Mouse (Mus musculus): ENCODE measurements around the gene Zfp618. TPM values are rescaled to one million over a fixed set of nuclear protein-coding genes. Genes with fewer than 3 reads are reported as not detected.
A peak's percentile ranks its signal among the peaks of the same experiment; 100 is the strongest.

The Zfp618 gene
- polyA plus RNA-seq, 1 experiment from 2014 or later = 40.4 TPM

DNA sequence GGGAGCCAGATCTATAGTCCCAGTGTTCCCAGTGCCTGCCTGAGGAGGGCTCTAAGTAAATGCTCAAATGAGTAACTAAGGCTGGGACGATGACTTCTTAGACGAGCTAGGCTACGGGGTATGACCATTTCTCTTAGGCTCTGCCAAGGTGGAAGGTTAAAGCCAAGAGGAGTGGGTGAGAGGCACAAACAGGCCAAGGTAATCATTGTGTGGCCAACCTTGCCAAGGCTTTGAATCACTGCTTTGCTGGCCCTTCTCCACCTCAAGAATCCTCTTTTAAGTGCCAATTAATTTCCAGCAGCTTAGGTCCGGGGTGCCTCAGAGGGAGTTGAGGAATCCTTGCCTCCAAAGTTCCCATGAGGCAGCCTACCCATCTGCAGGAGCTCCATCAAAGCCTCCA, 204.7 kb downstream of the Zfp618 start:
- no peak overlapping the region for H3K4me2 ChIP-seq (replicated peaks)
- H3K9me3 ChIP-seq = no peaks in the 10 kb centered on the region
- H3K4me3 ChIP-seq = no peak overlapping the region
- no peaks in the 10 kb centered on the region for H3K4me1 ChIP-seq
- ATAC-seq (ENCODE audit: insufficient number of reproducible peaks, insufficient read depth, low FRiP score, low TSS enrichment) = no peak
- H3K27ac ChIP-seq = no peak overlapping the region
- H3K27me3 ChIP-seq = peaks cover 16% of the 10 kb centered on the region
- H3K9ac ChIP-seq = no peak overlapping the region
- WGBS = 89% methylated on average over 4 of the region's 4 CpGs
- H3K36me3 ChIP-seq = no peaks in the 10 kb centered on the region

DNA sequence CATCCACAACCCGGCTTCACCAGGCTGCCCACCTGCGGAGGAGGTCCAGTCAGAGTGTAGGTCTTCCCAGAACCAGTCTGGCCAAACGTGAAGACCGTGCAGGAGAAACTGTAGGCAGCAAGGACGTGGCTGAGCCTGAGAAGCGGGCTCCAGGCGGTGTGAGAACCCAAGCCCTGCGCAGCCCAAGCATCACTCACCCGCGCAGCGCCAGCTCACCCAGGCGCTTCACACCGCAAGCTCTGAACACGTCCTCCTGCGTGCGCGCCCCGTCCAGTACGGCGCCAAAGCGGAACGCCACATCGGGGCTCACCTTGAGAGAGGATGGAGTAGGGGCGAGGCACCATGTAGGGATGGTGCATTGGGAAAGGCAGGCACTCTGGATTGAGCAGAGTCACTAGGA, 205.7 kb downstream of the Zfp618 start:
- Histone ChIP-seq H3K27ac (no peak overlapping the region), H3K36me3 (no peaks in the 10 kb centered on the region), H3K9ac (no peak overlapping the region), H3K9me3 (no peaks in the 10 kb centered on the region), H3K4me3 (no peak overlapping the region), H3K4me2 (replicated peaks) (no peak overlapping the region), H3K27me3 (peaks cover 16% of the 10 kb centered on the region), H3K4me1 (no peaks in the 10 kb centered on the region)
- WGBS = 52% methylated on average over 24 of the region's 24 CpGs
- no peak for ATAC-seq (ENCODE audit: insufficient number of reproducible peaks, insufficient read depth, low FRiP score, low TSS enrichment)

DNA sequence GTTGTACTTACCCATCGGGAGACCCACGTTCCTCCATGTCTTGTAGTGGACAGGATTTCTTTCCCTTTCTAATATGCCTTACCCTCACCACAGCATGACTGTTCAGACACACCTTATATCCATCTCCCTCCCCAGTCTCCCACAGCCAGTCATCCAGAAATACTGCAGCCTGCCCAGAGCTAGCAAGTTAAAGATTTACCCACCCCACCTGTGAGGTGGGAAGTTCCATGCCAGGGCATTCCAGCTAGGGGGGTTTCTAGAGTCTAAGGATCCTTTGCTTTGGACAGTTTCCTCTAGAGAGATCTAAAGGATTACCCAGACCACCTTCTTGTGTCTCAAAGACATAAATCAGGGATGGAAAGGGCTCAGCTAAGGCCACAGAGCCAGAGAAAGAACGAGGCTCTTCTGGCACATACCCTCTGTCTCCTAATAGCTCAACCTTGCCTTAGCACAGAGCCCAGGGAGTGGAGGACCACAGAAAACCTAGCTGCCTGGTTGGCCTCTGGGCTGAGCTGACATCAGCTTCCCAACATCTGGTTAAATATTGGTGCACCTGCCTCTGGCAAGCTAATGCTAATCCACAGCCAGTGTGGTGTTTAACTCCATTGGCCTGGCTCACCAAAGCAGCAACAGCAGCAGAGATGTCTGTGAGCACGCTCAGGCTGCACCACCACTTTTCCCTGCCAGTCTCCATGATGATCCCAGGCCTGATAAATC, 206.8 kb downstream of the Zfp618 start, which contains the start of gene Kif12:
Gene Kif12, minus strand, starts transcription at position 163 of the 717 bp plus-strand sequence.
- H3K27ac ChIP-seq = no peak within 1 kb of the TSS
- no peak for ATAC-seq (ENCODE audit: insufficient number of reproducible peaks, insufficient read depth, low FRiP score, low TSS enrichment)
- H3K9ac ChIP-seq = no peak within 1 kb of the TSS
- H3K27me3 ChIP-seq = peaks cover 16% of the 10 kb centered on the region
- no peaks in the 10 kb centered on the region for H3K9me3 ChIP-seq
- WGBS = 80% methylated on average over 4 of the region's 4 CpGs
- H3K4me3 ChIP-seq = no peak within 1 kb of the TSS
- H3K4me2 ChIP-seq (replicated peaks) = no peak within 1 kb of the TSS
- H3K36me3 ChIP-seq = no peaks in the 10 kb centered on the region
- no peaks in the 10 kb centered on the region for H3K4me1 ChIP-seq

DNA sequence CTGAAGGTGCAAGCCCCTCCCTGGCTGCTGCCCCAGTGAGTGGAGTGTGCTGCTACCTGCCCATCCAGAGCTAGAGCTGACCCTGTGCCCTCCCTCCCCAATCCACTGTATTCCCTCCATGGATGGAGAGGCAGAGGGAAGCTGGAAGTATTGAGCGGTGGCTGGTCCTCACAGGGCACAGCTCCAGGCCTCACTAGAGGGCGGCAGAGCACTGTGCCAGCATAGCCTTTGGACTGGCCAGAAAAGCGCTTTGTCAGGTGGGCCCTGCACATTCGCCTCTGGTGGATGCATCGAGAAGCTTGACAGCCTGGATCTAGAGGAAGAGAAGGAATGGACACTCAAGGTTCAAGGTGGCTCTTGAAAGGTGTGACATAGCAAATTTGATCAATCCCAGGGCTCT, 216.2 kb downstream of the Zfp618 start:
- Histone ChIP-seq H3K4me2 (replicated peaks) (no peak overlapping the region), H3K4me1 (peaks cover 6% of the 10 kb centered on the region; the same call in 1 of the 2 replicates), H3K27ac (no peak overlapping the region), H3K27me3 (no peaks in the 10 kb centered on the region), H3K9me3 (no peaks in the 10 kb centered on the region), H3K36me3 (no peaks in the 10 kb centered on the region), H3K9ac (no peak overlapping the region), H3K4me3 (no peak overlapping the region)
- WGBS = 9% methylated on average over 5 of the region's 5 CpGs
- peak; percentile 80 for ATAC-seq (ENCODE audit: insufficient number of reproducible peaks, insufficient read depth, low FRiP score, low TSS enrichment)

DNA sequence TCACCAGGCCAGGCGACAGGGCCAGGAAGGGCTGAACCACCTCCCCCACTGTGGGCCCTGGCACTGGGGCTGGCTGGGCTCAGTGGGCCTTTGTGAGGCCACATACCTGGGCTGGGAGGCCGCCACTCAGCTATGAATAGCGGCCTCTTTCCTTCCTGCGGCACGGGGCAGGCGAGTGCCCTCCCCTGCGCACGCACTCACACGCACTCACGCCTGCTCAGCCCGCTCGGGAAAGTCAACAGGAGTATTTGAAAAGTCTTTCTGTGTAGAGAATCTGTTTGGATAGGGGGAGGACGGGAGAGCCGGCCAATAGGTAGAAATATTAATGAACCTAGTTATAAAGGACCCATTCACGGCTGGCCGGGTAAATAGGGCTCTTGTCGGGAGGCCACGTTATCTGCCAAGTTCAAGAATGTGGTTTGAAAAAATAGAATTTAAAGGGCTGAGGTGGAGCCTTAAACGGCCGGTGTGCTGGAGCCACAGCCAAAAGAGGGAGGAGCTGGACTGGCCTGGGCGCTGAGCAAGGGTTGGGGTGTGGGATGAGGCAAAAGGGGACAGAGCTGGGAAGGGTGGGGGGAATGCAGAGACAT, 221.0 kb downstream of the Zfp618 start:
- Histone ChIP-seq H3K36me3 (no peaks in the 10 kb centered on the region), H3K27me3 (no peaks in the 10 kb centered on the region), H3K9me3 (no peaks in the 10 kb centered on the region), H3K4me2 (replicated peaks) (no peak overlapping the region), H3K4me1 (peaks cover 17% of the 10 kb centered on the region), H3K4me3 (no peak overlapping the region), H3K9ac (no peak overlapping the region), H3K27ac (peak overlapping the region; percentile 81)
- ATAC-seq (ENCODE audit: insufficient number of reproducible peaks, insufficient read depth, low FRiP score, low TSS enrichment) = no peak
- WGBS = 49% methylated on average over 21 of the region's 21 CpGs

Other genes starting within 250 kb of the Zfp618 start
- gene Ambp, start 189.2 kb downstream of the Zfp618 start, polyA plus RNA-seq (2016; fragmentation: Nextera tagmentation; extraction: Ambion mirVana) = 0.47 and 0.55 TPM in 2 replicates
- 0.06 TPM in 1 of 2 replicates, not detected in the other for gene Kif12, start 206.6 kb downstream of the Zfp618 start, polyA plus RNA-seq (2016; fragmentation: Nextera tagmentation; extraction: Ambion mirVana)
- 19.3 and 21.8 TPM in 2 replicates for gene Col27a1, start 248.4 kb downstream of the Zfp618 start, polyA plus RNA-seq (2016; fragmentation: Nextera tagmentation; extraction: Ambion mirVana)